Mouse (Mus musculus) neural tube, embryonic 11.5 days (tissue): ENCODE measurements around the gene D17H6S53E. TPM values are rescaled to one million over a fixed set of nuclear protein-coding genes. Genes with fewer than 3 reads are reported as not detected.

ENCODE experiments used
- ATAC-seq: fragments of 200-750 bp; cut with Nextera tagmentation; 2 replicates; pipeline ENCODE4 v1.8.0; 2017; ENCODE audit warnings: moderate number of reproducible peaks, mild to moderate bottlenecking, moderate TSS enrichment, moderate library complexity; ENCODE audit not compliant: insufficient read depth, low FRiP score, low TSS enrichment
- DNase-seq: peaks from one replicate; pipeline ENCODE4 v3.0.0-alpha.2; 2015; ENCODE audit warnings: low spot score
- H3K27ac ChIP-seq: fragments of 300-500 bp; sonication (generic); 2 replicates; pipeline ENCODE4 v1.5.1; 2014; ENCODE audit warnings: low read depth, mild to moderate bottlenecking, low read length
- H3K27me3 ChIP-seq: fragments of 300-500 bp; sonication (generic); 2 replicates; pipeline ENCODE4 v1.6.1; 2014; ENCODE audit warnings: mild to moderate bottlenecking, low read length, mixed read lengths; ENCODE audit not compliant: control insufficient read depth, insufficient read depth
- H3K36me3 ChIP-seq: fragments of 300-500 bp; sonication (generic); 2 replicates; pipeline ENCODE4 v1.6.1; 2014; ENCODE audit warnings: mild to moderate bottlenecking, low read length, moderate library complexity, mixed read lengths; ENCODE audit not compliant: control insufficient read depth, insufficient read depth
- H3K4me1 ChIP-seq: fragments of 300-500 bp; sonication (generic); 2 replicates; pipeline ENCODE4 v1.6.1; 2014; ENCODE audit warnings: low read length, mixed read lengths; ENCODE audit not compliant: control insufficient read depth, insufficient read depth
- H3K4me2 ChIP-seq: fragments of 300-500 bp; sonication (generic); 2 replicates; pipeline ENCODE4 v1.6.1; 2014; ENCODE audit warnings: low read depth, mild to moderate bottlenecking, moderate library complexity
- H3K4me3 ChIP-seq: fragments of 300-500 bp; sonication (generic); 2 replicates; pipeline ENCODE4 v1.5.1; 2014; ENCODE audit warnings: low read depth, low read length
- H3K9ac ChIP-seq: fragments of 300-500 bp; sonication (generic); 2 replicates; pipeline ENCODE4 v1.6.1; 2014; ENCODE audit warnings: mild to moderate bottlenecking, low read length
- H3K9me3 ChIP-seq: fragments of 300-500 bp; sonication (generic); 2 replicates; pipeline ENCODE4 v1.6.1; 2016; ENCODE audit warnings: low read length; ENCODE audit not compliant: control insufficient read depth
- WGBS: fragments of 180-500 bp; shearing (Covaris S2); extraction: QIAGEN DNeasy Blood & Tissue Kit; methylation state at CpG from one replicate; pipeline ENCODE4 v1.1.7; 2014; 5-methylcytosine and 5-hydroxymethylcytosine counted together
- polyA plus RNA-seq: library from polyadenylated mRNA; unstranded; fragments of >200 nt; fragmentation: Nextera tagmentation; extraction: Ambion mirVana; gene quantifications from 2 replicates; pipeline ENCODE4 v1.2.1, GENCODE M21; 2014

Gene D17H6S53E
- polyA plus RNA-seq, 1 experiment from 2014 or later = 7.0 TPM

GRCm38 (mm10) chr17:35133517-35133916 lies 7.3 kb downstream of the D17H6S53E start:
- H3K4me3 ChIP-seq = no peak overlapping the region
- H3K27me3 ChIP-seq = no peaks in the 10 kb centered on the region
- no peak overlapping the region for H3K27ac ChIP-seq
- no peak overlapping the region for H3K4me2 ChIP-seq
- ATAC-seq = no peak
- H3K4me1 ChIP-seq = peaks cover 9% of the 10 kb centered on the region; the same call in 1 of the 2 replicates
- H3K9me3 ChIP-seq = no peaks in the 10 kb centered on the region
- no peak overlapping the region for H3K9ac ChIP-seq
- no peak for DNase-seq
- WGBS = 94% methylated on average over 7 of the region's 7 CpGs
- peaks cover 2% of the 10 kb centered on the region; the same call in 1 of the 2 replicates for H3K36me3 ChIP-seq

- H3K4me1 ChIP-seq = peaks cover 9% of the 10 kb centered on the region; the same call in 1 of the 2 replicates
- peak within 1 kb of the TSS; percentile 81 for H3K9ac ChIP-seq
- peak within 1 kb of the TSS; percentile 90 for H3K27ac ChIP-seq
- no peaks in the 10 kb centered on the region for H3K9me3 ChIP-seq
- under 1% methylated on average over 63 of the region's 66 CpGs for WGBS
- peaks cover 13% of the 10 kb centered on the region for H3K36me3 ChIP-seq
- H3K4me3 ChIP-seq = peak within 1 kb of the TSS; percentile 74
- DNase-seq (peak; percentile 97), ATAC-seq (peak; percentile 93)
- H3K4me2 ChIP-seq = peak within 1 kb of the TSS; percentile 85
- H3K27me3 ChIP-seq = no peaks in the 10 kb centered on the region
Observed at GRCm38 (mm10) chr17:35134801-35135590, 8.8 kb downstream of the D17H6S53E start, which contains the start of gene Bag6. TSS of gene Bag6 (plus strand) at chr17:35135178.

GRCm38 (mm10) chr17:35135591-35136320 lies 9.6 kb downstream of the D17H6S53E start:
- Histone ChIP-seq H3K36me3 (peaks cover 20% of the 10 kb centered on the region), H3K4me2 (peak overlapping the region; percentile 85), H3K4me3 (peak overlapping the region; percentile 74), H3K27ac (peak overlapping the region; percentile 90), H3K4me1 (peaks cover 9% of the 10 kb centered on the region; the same call in 1 of the 2 replicates), H3K9ac (peak overlapping the region; percentile 81), H3K27me3 (no peaks in the 10 kb centered on the region), H3K9me3 (no peaks in the 10 kb centered on the region)
- ATAC-seq (peak; percentile 54; the same call in 1 of the 2 replicates), DNase-seq (no peak)
- WGBS = 1% methylated on average over 35 of the region's 43 CpGs

- no peak for ATAC-seq
Observed at GRCm38 (mm10) chr17:35139269-35139668, 13.1 kb downstream of the D17H6S53E start.

GRCm38 (mm10) chr17:35140490-35140996 lies 14.4 kb downstream of the D17H6S53E start:
- 85% methylated on average over 16 of the region's 16 CpGs for WGBS
- Histone ChIP-seq H3K27me3 (no peaks in the 10 kb centered on the region), H3K36me3 (peaks cover 61% of the 10 kb centered on the region), H3K9ac (no peak overlapping the region), H3K27ac (no peak overlapping the region), H3K4me3 (no peak overlapping the region; the same call in 1 of the 2 replicates), H3K9me3 (no peaks in the 10 kb centered on the region), H3K4me1 (peaks cover 9% of the 10 kb centered on the region; the same call in 1 of the 2 replicates), H3K4me2 (no peak overlapping the region; the same call in 1 of the 2 replicates)
- DNase-seq (no peak), ATAC-seq (no peak)

More at GRCm38 (mm10) chr17:35139269-35139668, 13.1 kb downstream of the D17H6S53E start:
- DNase-seq = no peak
- Histone ChIP-seq H3K27me3 (no peaks in the 10 kb centered on the region), H3K4me1 (peaks cover 9% of the 10 kb centered on the region; the same call in 1 of the 2 replicates), H3K36me3 (peaks cover 49% of the 10 kb centered on the region), H3K4me3 (no peak overlapping the region), H3K4me2 (no peak overlapping the region), H3K9ac (no peak overlapping the region), H3K27ac (no peak overlapping the region), H3K9me3 (no peaks in the 10 kb centered on the region)
- 98% methylated on average over 3 of the region's 3 CpGs for WGBS

GRCm38 (mm10) chr17:35141971-35142370 lies 15.8 kb downstream of the D17H6S53E start:
- no peaks in the 10 kb centered on the region for H3K9me3 ChIP-seq

GRCm38 (mm10) chr17:35146139-35146538 lies 20.0 kb downstream of the D17H6S53E start:
- ATAC-seq = no peak
- Histone ChIP-seq H3K36me3 (peaks cover 60% of the 10 kb centered on the region), H3K9me3 (no peaks in the 10 kb centered on the region), H3K4me3 (no peak overlapping the region), H3K9ac (no peak overlapping the region), H3K27me3 (no peaks in the 10 kb centered on the region), H3K27ac (no peak overlapping the region), H3K4me2 (no peak overlapping the region), H3K4me1 (no peaks in the 10 kb centered on the region)
- no peak for DNase-seq
- 94% methylated on average over 5 of the region's 5 CpGs for WGBS

More at GRCm38 (mm10) chr17:35141971-35142370, 15.8 kb downstream of the D17H6S53E start:
- WGBS = 93% methylated on average over 6 of the region's 6 CpGs
- Histone ChIP-seq H3K36me3 (peaks cover 68% of the 10 kb centered on the region), H3K4me3 (no peak overlapping the region), H3K27me3 (no peaks in the 10 kb centered on the region), H3K27ac (no peak overlapping the region), H3K4me1 (peaks cover 6% of the 10 kb centered on the region; the same call in 1 of the 2 replicates), H3K4me2 (no peak overlapping the region), H3K9ac (no peak overlapping the region)
- DNase-seq (no peak), ATAC-seq (no peak)

GRCm38 (mm10) chr17:35147348-35147747 lies 21.2 kb downstream of the D17H6S53E start:
- DNase-seq (no peak), ATAC-seq (no peak)
- Histone ChIP-seq H3K9ac (no peak overlapping the region), H3K27me3 (no peaks in the 10 kb centered on the region), H3K27ac (no peak overlapping the region), H3K36me3 (peaks cover 56% of the 10 kb centered on the region), H3K4me3 (no peak overlapping the region), H3K4me1 (no peaks in the 10 kb centered on the region), H3K4me2 (no peak overlapping the region), H3K9me3 (no peaks in the 10 kb centered on the region)
- 64% methylated on average over 3 of the region's 3 CpGs for WGBS
